Mouse (Mus musculus): ENCODE measurements at regions not wholly inside any gene's neighbourhood (a gene's known extent, or its start where the extent isn't known, plus 50 kb on each side); places are given as distances from the start of the nearest gene placed in this dataset.

DNA sequence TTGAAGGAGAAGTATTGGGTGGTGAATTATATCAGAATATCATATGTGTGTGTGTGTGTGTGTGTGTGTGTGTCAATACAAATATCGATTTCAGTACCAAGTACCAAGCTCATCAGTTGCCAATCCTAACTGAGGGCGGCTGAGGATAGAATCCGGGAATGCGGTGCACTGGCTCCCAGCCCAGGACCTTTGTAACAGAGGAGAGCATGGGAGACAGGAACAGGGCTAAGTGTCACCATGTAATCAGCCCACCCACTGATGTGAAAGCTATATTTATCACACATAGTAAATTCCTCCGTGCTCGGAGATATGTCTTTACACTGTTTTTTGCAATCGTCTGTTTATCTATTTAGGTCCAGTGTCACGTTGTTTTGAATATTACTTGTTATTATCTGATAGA lies 165.1 kb upstream of the Mast4 start:
- TF ChIP-seq CTCF (IDR thresholded peaks at IDR 0.05; ENCODE audit: borderline replicate concordance, control insufficient read depth, extremely low read depth, insufficient read depth, low read length, poor library complexity): no peak
- TF ChIP-seq POLR2A (IDR thresholded peaks at IDR 0.05; ENCODE audit: control insufficient read depth, extremely low read depth, insufficient read depth, low read length, poor library complexity): no peak
